ENCODE assay signal across 9 mouse cellular contexts in the genomic region with DNA sequence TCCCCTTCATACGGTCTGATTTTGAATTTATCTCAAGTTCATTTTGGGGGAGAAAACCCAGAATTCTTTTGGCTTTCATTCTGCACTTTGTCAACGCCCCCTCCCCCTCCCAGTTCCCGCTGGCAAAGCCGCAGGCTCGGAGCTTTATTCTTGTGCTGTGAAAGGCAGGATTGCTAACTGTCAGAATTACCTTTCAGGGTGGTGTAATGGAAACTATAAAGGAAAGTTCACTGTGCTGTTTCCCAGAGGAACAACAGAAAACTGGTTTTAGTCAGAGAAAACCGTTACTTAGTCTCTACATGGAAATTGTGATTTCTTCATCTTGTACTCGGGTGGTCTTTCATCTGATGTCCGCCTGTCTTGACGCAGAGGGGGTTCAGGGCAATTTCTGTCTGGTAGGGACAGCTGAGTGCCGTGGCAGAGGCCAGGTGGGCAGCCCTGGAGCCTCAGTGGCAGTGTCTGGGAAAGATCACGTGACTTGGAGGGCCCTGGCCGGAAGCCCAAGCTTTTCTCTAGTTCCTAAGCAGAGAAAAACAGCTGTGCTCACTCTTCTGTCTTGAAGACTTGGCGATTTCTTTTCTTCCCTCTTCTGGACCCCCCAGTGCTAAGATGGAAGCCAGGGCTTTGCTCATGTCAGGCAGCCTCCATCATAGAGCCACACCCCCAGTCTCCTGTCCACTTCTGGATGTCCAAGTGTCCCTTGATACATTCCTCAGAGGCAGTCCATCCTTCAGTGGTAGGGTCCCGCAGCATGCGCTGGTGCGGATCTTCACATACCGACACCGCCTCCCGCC.
DNase-seq lines count a peak whose midpoint lies in the region; ATAC-seq and TF ChIP-seq lines count a peak whose summit lies in the region.
"Had no signal": no experiment of that assay in that cellular context is flagged by ENCODE, and none has a peak within 500 bp of the region (broad histone marks: within the 10 kb centered on the region; RNA-seq: fewer than 3 reads in every experiment).

No protein-coding gene starts in this region.

- no peaks in the 10 kb centered on the region for H3K4me1 ChIP-seq in liver, postnatal 0 days (ENCODE audit: insufficient read depth)
- H3K4me1 ChIP-seq in forebrain, embryonic 16.5 days (replicated peaks; ENCODE audit: control insufficient read depth, insufficient read depth, low read length), result peaks cover 35% of the 10 kb centered on the region
- H3K4me1 ChIP-seq in hindbrain, postnatal 0 days (ENCODE audit: insufficient read depth, low read length), result peaks cover 18% of the 10 kb centered on the region
- H3K4me1 ChIP-seq in neural tube, embryonic 14.5 days (ENCODE audit: control insufficient read depth, insufficient read depth, low read length), result peaks cover 26% of the 10 kb centered on the region; the same call in 1 of the 2 replicates

- H3K4me3 ChIP-seq in liver, postnatal 0 days (ENCODE audit: low read depth, low read length), result no peak overlapping the region
- H3K4me3 ChIP-seq in forebrain, embryonic 16.5 days (replicated peaks; ENCODE audit: low read length), result peak overlapping the region; percentile 34
- H3K4me3 ChIP-seq in hindbrain, postnatal 0 days (ENCODE audit: low read length), result 0 out of 2 replicates have a peak overlapping the region, but pooled peaks have one; percentile 0
- no peak overlapping the region for H3K4me3 ChIP-seq in neural tube, embryonic 14.5 days (ENCODE audit: low read depth, low read length)

- H3K27me3 ChIP-seq in liver, postnatal 0 days (ENCODE audit: insufficient read depth, low read length), result no peaks in the 10 kb centered on the region
- H3K27me3 ChIP-seq in forebrain, embryonic 16.5 days (replicated peaks; ENCODE audit: control insufficient read depth, insufficient read depth, low read length), result no peaks in the 10 kb centered on the region
- no peaks in the 10 kb centered on the region for H3K27me3 ChIP-seq in hindbrain, postnatal 0 days (ENCODE audit: insufficient read depth, low read length)
- no peaks in the 10 kb centered on the region; the same call in 1 of the 2 replicates for H3K27me3 ChIP-seq in neural tube, embryonic 14.5 days (ENCODE audit: control insufficient read depth, insufficient read depth, low read length)

- no peak overlapping the region for H3K4me2 ChIP-seq in liver, postnatal 0 days (ENCODE audit: low read depth, low read length)
- H3K4me2 ChIP-seq in forebrain, embryonic 16.5 days (ENCODE audit: low read length), result peak overlapping the region; percentile 47
- peak overlapping the region; percentile 29 for H3K4me2 ChIP-seq in hindbrain, postnatal 0 days (ENCODE audit: low read depth, low read length)
- peak overlapping the region; percentile 4; the same call in 1 of the 2 replicates for H3K4me2 ChIP-seq in neural tube, embryonic 14.5 days (ENCODE audit: low read depth, low read length)

- no peak overlapping the region for H3K27ac ChIP-seq in liver, postnatal 0 days (ENCODE audit: low read depth)
- 0 out of 2 replicates have a peak overlapping the region, but pooled peaks have one; percentile 21 for H3K27ac ChIP-seq in forebrain, embryonic 16.5 days (ENCODE audit: low read length)
- H3K27ac ChIP-seq in hindbrain, postnatal 0 days, result no peak overlapping the region
- no peak overlapping the region for H3K27ac ChIP-seq in neural tube, embryonic 14.5 days (ENCODE audit: low read depth, low read length)

- H3K9ac ChIP-seq in liver, postnatal 0 days (replicated peaks), result no peak overlapping the region
- no peak overlapping the region for H3K9ac ChIP-seq in forebrain, embryonic 16.5 days (replicated peaks; ENCODE audit: low read depth, low read length)
- H3K9ac ChIP-seq in hindbrain, postnatal 0 days (replicated peaks; ENCODE audit: low read length), result no peak overlapping the region
- H3K9ac ChIP-seq in neural tube, embryonic 14.5 days (replicated peaks; ENCODE audit: low read depth, low read length), result no peak overlapping the region

- DNase-seq in liver, result peak; percentile 10
- no peak for DNase-seq in liver, postnatal 0 days
- DNase-seq in hindbrain, postnatal 0 days (ENCODE audit: low spot score), result peak; percentile 70
- DNase-seq in MN1 (ENCODE audit: low spot score), result no peak
- no peak for DNase-seq in cerebellum, adult 11 months
- DNase-seq in B cell, adult 2 months, result no peak

- no peaks in the 10 kb centered on the region for H3K36me3 ChIP-seq in liver, postnatal 0 days (replicated peaks; ENCODE audit: insufficient read depth, low read length)
- H3K36me3 ChIP-seq in forebrain, embryonic 16.5 days (ENCODE audit: control insufficient read depth, insufficient read depth), result no peaks in the 10 kb centered on the region
- H3K36me3 ChIP-seq in hindbrain, postnatal 0 days (ENCODE audit: insufficient read depth, low read length), result no peaks in the 10 kb centered on the region
- H3K36me3 ChIP-seq in neural tube, embryonic 14.5 days (ENCODE audit: control insufficient read depth, insufficient read depth, low read length), result no peaks in the 10 kb centered on the region

- ATAC-seq in liver, postnatal 0 days, result no peak
- no peak for ATAC-seq in forebrain, embryonic 16.5 days
- peak; percentile 25; the same call in 1 of the 2 replicates for ATAC-seq in hindbrain, postnatal 0 days
- ATAC-seq in neural tube, embryonic 14.5 days (ENCODE audit: low read depth), result 0 out of 2 replicates have a peak, but pooled peaks have one; percentile 18
- ATAC-seq: Patski had no signal

- 59% methylated on average over 19 of the region's 19 CpGs for WGBS in liver, postnatal 0 days (ENCODE audit: insufficient replicate concordance)
- 21% methylated on average over 19 of the region's 19 CpGs for WGBS in forebrain, embryonic 16.5 days
- WGBS in hindbrain, postnatal 0 days, result 28% methylated on average over 19 of the region's 19 CpGs
- WGBS in neural tube, embryonic 14.5 days, result 28% methylated on average over 19 of the region's 19 CpGs

- H3K9me3 ChIP-seq in liver, postnatal 0 days (ENCODE audit: low read length), result no peaks in the 10 kb centered on the region
- no peaks in the 10 kb centered on the region for H3K9me3 ChIP-seq in forebrain, embryonic 16.5 days (ENCODE audit: control insufficient read depth, low read length)
- H3K9me3 ChIP-seq in hindbrain, postnatal 0 days (ENCODE audit: low read length), result no peaks in the 10 kb centered on the region
- H3K9me3 ChIP-seq in neural tube, embryonic 14.5 days (ENCODE audit: control insufficient read depth, low read length), result no peaks in the 10 kb centered on the region

- no peak for TF ChIP-seq CTCF in liver, postnatal 0 days (IDR thresholded peaks at IDR 0.05; ENCODE audit: low read depth)
- TF ChIP-seq CTCF in hindbrain, postnatal 0 days (IDR thresholded peaks at IDR 0.05; ENCODE audit: low read depth), result no peak

- no peak for TF ChIP-seq EP300 in liver, postnatal 0 days (IDR thresholded peaks at IDR 0.05; ENCODE audit: low read depth)

Comparison
In these comparisons a context has a peak if more than half of its experiments do, and no peak if none do; other contexts are left out.
1. DNase-seq: peak in liver (single experiment) and hindbrain, postnatal 0 days (single experiment); none in liver, postnatal 0 days (single experiment), MN1 (single experiment), cerebellum, adult 11 months (single experiment) and B cell, adult 2 months (0 of 2).
2. ATAC-seq: peak in hindbrain, postnatal 0 days (single experiment) and neural tube, embryonic 14.5 days (single experiment); none in liver, postnatal 0 days (single experiment) and forebrain, embryonic 16.5 days (single experiment).
3. H3K4me3 ChIP-seq: peak in forebrain, embryonic 16.5 days (single experiment) and hindbrain, postnatal 0 days (single experiment); none in liver, postnatal 0 days (single experiment) and neural tube, embryonic 14.5 days (single experiment).